Mouse (Mus musculus) heart, postnatal 0 days (tissue): ENCODE data around the gene Ramp3.

Experiments
- CTCF ChIP-seq: IDR thresholded peaks from 2 replicates; pipeline ENCODE4 v1.5.1; 2016; ENCODE audit warnings: antibody characterized with exemption, control low read depth, low read depth
- EP300 ChIP-seq: IDR thresholded peaks from 2 replicates; pipeline ENCODE4 v1.6.1; 2016; ENCODE audit warnings: antibody characterized with exemption, low read depth

DNA sequence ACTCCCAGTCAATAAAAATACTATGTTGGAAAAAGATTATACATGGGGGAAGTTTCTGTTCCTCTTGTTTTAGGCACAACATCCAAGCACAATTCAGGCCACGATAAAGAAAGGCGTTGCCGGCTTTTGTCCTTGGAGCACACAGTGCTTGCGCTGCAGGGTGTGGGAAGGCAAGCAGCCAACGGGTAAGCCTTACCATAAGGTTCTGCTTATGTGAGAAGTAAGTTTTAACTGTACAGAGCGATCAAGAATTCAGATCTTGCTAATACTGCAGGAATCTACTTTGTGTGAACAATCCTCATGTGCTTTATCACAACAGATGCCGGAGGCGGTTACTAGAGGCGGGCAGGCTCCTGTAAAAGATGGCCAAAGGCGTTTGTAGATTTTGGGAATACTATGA, 39.4 kb downstream of the Ramp3 start:
- TF ChIP-seq CTCF, result no peak
- TF ChIP-seq EP300, result no peak
